ENCODE assay signal across 8 mouse cellular contexts in the genomic region with DNA sequence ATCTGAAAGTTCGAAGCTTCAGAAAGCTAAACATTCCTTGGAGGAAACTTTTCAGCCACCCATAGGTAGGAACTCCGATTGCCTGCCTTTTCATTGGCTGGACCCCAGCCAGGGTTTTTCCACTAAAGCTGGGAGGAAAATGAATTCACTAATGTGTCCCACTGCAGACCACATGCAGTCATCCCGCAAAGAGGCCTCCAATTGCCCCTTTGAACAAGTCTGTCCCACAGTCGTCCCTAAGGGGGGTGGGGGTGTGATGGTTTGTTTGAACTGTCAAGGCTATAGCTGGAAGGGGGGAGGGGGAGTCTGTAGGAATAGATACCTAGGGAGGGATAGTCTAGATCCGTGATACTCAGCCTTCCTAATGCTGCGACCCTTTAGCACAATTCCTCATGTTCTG. TPM values are rescaled to one million over a fixed set of nuclear protein-coding genes. Genes with fewer than 3 reads are reported as not detected.
DNase-seq lines count a peak whose midpoint lies in the region; ATAC-seq lines count a peak whose summit lies in the region.

No protein-coding gene starts in this region.

- H3K9me3 ChIP-seq in midbrain, embryonic 14.5 days (ENCODE audit: control insufficient read depth, low read length) = no peaks in the 10 kb centered on the region
- H3K9me3 ChIP-seq in midbrain, embryonic 10.5 days (replicated peaks) = no peaks in the 10 kb centered on the region

- H3K9ac ChIP-seq in midbrain, embryonic 14.5 days (replicated peaks; ENCODE audit: low read length) = no peak overlapping the region

- intact Hi-C loops in heart, postnatal 10 days (cut with DNase I) = no loop called here

- no peak overlapping the region for H3K4me3 ChIP-seq in midbrain, embryonic 14.5 days (replicated peaks; ENCODE audit: low read depth, low read length)
- no peak overlapping the region for H3K4me3 ChIP-seq in midbrain, embryonic 10.5 days

- no peak overlapping the region for H3K27ac ChIP-seq in midbrain, embryonic 14.5 days (replicated peaks; ENCODE audit: low read depth, low read length)
- no peak overlapping the region for H3K27ac ChIP-seq in midbrain, embryonic 10.5 days (replicated peaks)

- peak; percentile 24 for DNase-seq in midbrain, embryonic 14.5 days
- DNase-seq in midbrain, embryonic 10.5 days (ENCODE audit: low spot score) = no peak
- DNase-seq in cerebellum, adult 9-10 months = peak; percentile 29
- DNase-seq in heart, postnatal 10 days = peak; percentile 52 to 57
- DNase-seq in kidney, postnatal 36 days = peak; percentile 44 to 69
- DNase-seq in layer of hippocampus, postnatal 25 days (ENCODE audit: extremely low spot score in 1 of 2, low spot score in 1 of 2) = no peak
- no peak for DNase-seq in urinary bladder, adult 2 months (ENCODE audit: low spot score)
- no peak for DNase-seq in left cerebral cortex, adult 18-20 months (ENCODE audit: low spot score in 2 of 2)

- no peak for ATAC-seq in midbrain, embryonic 14.5 days (ENCODE audit: low FRiP score, low TSS enrichment)

- H3K27me3 ChIP-seq in midbrain, embryonic 14.5 days (ENCODE audit: control insufficient read depth, insufficient read depth, low read length) = no peaks in the 10 kb centered on the region
- H3K27me3 ChIP-seq in midbrain, embryonic 10.5 days (ENCODE audit: low read depth, poor library complexity, severe bottlenecking) = peaks cover 34% of the 10 kb centered on the region

- 0 out of 2 replicates have a peak overlapping the region, but pooled peaks have one; percentile 54 for H3K4me2 ChIP-seq in midbrain, embryonic 14.5 days (ENCODE audit: low read length)

- H3K4me1 ChIP-seq in midbrain, embryonic 14.5 days (ENCODE audit: control insufficient read depth, insufficient read depth, low read length) = no peaks in the 10 kb centered on the region
- H3K4me1 ChIP-seq in midbrain, embryonic 10.5 days = peaks cover 6% of the 10 kb centered on the region; the same call in 1 of the 2 replicates

- no peaks in the 10 kb centered on the region for H3K36me3 ChIP-seq in midbrain, embryonic 14.5 days (ENCODE audit: control insufficient read depth, insufficient read depth, low read length)
- no peaks in the 10 kb centered on the region for H3K36me3 ChIP-seq in midbrain, embryonic 10.5 days

- WGBS in midbrain, embryonic 14.5 days = 33% methylated on average over 6 of the region's 6 CpGs
- 47% methylated on average over 6 of the region's 6 CpGs for WGBS in midbrain, embryonic 10.5 days

RNA-seq across cellular contexts. Expression of a gene that starts 1.1 kb away (rescaled TPM):
- 3.2 and 5.9 TPM in 2 replicates for polyA plus RNA-seq in midbrain, embryonic 14.5 days (2014; fragmentation: Nextera tagmentation; extraction: Ambion mirVana)
- polyA plus RNA-seq in midbrain, embryonic 10.5 days (2016; fragmentation: Nextera tagmentation; extraction: Ambion mirVana) = 7.6 and 8.4 TPM in 2 replicates
- total RNA-seq in heart, postnatal 10 days (2021) = 10 to 100 TPM; 50.1 to 51.1 TPM
- 1 to 10 TPM; 6.0 to 7.7 TPM for total RNA-seq in layer of hippocampus, postnatal 25 days (2021)
- 23.1 and 24.3 TPM in 2 replicates for polyA plus RNA-seq in urinary bladder, adult 2 months (2012; rRNA removed)
- total RNA-seq in left cerebral cortex, adult 18-20 months (2021) = 10 to 100 TPM in 1 of 2 experiments, 1 to 10 TPM in 1; 9.8 to 11.6 TPM

RNA-seq across cellular contexts. Expression of a gene that starts 19.3 kb away (rescaled TPM):
- 91.3 and 91.7 TPM in 2 replicates for polyA plus RNA-seq in midbrain, embryonic 14.5 days (2014; fragmentation: Nextera tagmentation; extraction: Ambion mirVana)
- polyA plus RNA-seq in midbrain, embryonic 10.5 days (2016; fragmentation: Nextera tagmentation; extraction: Ambion mirVana) = 10.7 and 18.4 TPM in 2 replicates
- 10 to 100 TPM; 11.7 to 12.6 TPM for total RNA-seq in heart, postnatal 10 days (2021)
- total RNA-seq in layer of hippocampus, postnatal 25 days (2021) = 10 to 100 TPM; 51.9 to 55.5 TPM
- polyA plus RNA-seq in urinary bladder, adult 2 months (2012; rRNA removed) = 0.61 and 0.83 TPM in 2 replicates
- total RNA-seq in left cerebral cortex, adult 18-20 months (2021) = 10 to 100 TPM; 64.0 to 64.1 TPM

RNA-seq across cellular contexts. Expression of a gene that starts 32.2 kb away (rescaled TPM):
- 5.7 and 8.6 TPM in 2 replicates for polyA plus RNA-seq in midbrain, embryonic 14.5 days (2014; fragmentation: Nextera tagmentation; extraction: Ambion mirVana)
- 29.8 and 31.3 TPM in 2 replicates for polyA plus RNA-seq in midbrain, embryonic 10.5 days (2016; fragmentation: Nextera tagmentation; extraction: Ambion mirVana)
- 1 to 10 TPM; 4.5 to 6.3 TPM for total RNA-seq in heart, postnatal 10 days (2021)
- under 1 TPM; 0.28 to 0.79 TPM for total RNA-seq in layer of hippocampus, postnatal 25 days (2021)
- 0.87 and 0.93 TPM in 2 replicates for polyA plus RNA-seq in urinary bladder, adult 2 months (2012; rRNA removed)
- under 1 TPM; 0.37 to 0.44 TPM for total RNA-seq in left cerebral cortex, adult 18-20 months (2021)

RNA-seq across cellular contexts. Expression of a gene that starts 54.0 kb away (rescaled TPM):
- 0.17 TPM in 1 of 2 replicates, not detected in the other for polyA plus RNA-seq in midbrain, embryonic 14.5 days (2014; fragmentation: Nextera tagmentation; extraction: Ambion mirVana)
- polyA plus RNA-seq in midbrain, embryonic 10.5 days (2016; fragmentation: Nextera tagmentation; extraction: Ambion mirVana) = not detected in 2 replicates
- not detected for total RNA-seq in heart, postnatal 10 days (2021)
- not detected for total RNA-seq in layer of hippocampus, postnatal 25 days (2021)
- polyA plus RNA-seq in urinary bladder, adult 2 months (2012; rRNA removed) = 0.07 and 0.08 TPM in 2 replicates
- not detected for total RNA-seq in left cerebral cortex, adult 18-20 months (2021)

Comparison
In these comparisons a context has a peak if more than half of its experiments do, and no peak if none do; other contexts are left out.
1. DNase-seq: peak in midbrain, embryonic 14.5 days (single experiment), cerebellum, adult 9-10 months (single experiment), heart, postnatal 10 days (2 of 2) and kidney, postnatal 36 days (2 of 2); none in midbrain, embryonic 10.5 days (single experiment), layer of hippocampus, postnatal 25 days (0 of 2), urinary bladder, adult 2 months (single experiment) and left cerebral cortex, adult 18-20 months (0 of 2).
2. RNA of a gene that starts 1.1 kb away (total RNA-seq): 50.1 to 51.1 TPM in heart, postnatal 10 days; 9.8 to 11.6 TPM in left cerebral cortex, adult 18-20 months and 6.0 to 7.7 TPM in layer of hippocampus, postnatal 25 days; every median in the first group is over 4 times any median in the second.